9 mouse cellular contexts compared by ENCODE assay signal in the genomic region with DNA sequence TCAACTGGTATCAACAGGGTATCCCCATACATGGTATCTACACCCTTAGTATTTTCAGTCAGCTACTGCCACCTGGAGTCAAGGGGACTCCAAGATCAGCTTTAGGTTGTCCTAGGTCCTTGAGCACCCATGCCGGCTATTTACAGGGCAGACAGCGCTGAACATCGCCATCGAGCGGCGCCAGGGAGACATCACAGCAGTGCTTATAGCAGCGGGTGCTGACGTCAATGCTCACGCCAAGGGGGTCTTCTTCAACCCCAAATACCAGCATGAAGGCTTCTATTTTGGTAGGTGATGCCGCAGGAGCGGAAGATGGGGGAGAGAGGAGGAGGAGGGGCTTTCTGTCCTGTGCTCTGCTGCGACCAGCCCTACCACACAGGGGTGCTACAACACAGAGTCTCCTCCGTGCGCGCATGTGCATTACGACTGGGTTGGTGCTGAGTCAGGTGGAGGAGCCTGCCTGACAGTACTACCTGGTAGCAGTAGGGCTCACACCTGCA. TPM values are rescaled to one million over a fixed set of nuclear protein-coding genes. Genes with fewer than 3 reads are reported as not detected.
DNase-seq lines count a peak whose midpoint lies in the region; ATAC-seq and TF ChIP-seq lines count a peak whose summit lies in the region.
"Had no signal": no experiment of that assay in that cellular context is flagged by ENCODE, and none has a peak within 500 bp of the region (broad histone marks: within the 10 kb centered on the region; RNA-seq: fewer than 3 reads in every experiment).

No protein-coding gene starts in this region.

- H3K27me3 ChIP-seq in forebrain, embryonic 13.5 days, result no peaks in the 10 kb centered on the region
- no peaks in the 10 kb centered on the region for H3K27me3 ChIP-seq in liver, embryonic 16.5 days (ENCODE audit: control insufficient read depth, insufficient read depth, low read depth, low read length)

- H3K9ac ChIP-seq in forebrain, embryonic 13.5 days, result peak overlapping the region; percentile 40; the same call in 1 of the 2 replicates
- H3K9ac ChIP-seq in liver, embryonic 16.5 days (ENCODE audit: low read depth, low read length), result no peak overlapping the region

- peak; percentile 56; the same call in 1 of the 2 replicates for TF ChIP-seq CTCF in olfactory bulb, adult 2 months (IDR thresholded peaks at IDR 0.05; ENCODE audit: insufficient read depth, low read depth, low read length)

- no peaks in the 10 kb centered on the region for H3K36me3 ChIP-seq in forebrain, embryonic 13.5 days (ENCODE audit: poor library complexity, severe bottlenecking)
- H3K36me3 ChIP-seq in liver, embryonic 16.5 days (ENCODE audit: control insufficient read depth, insufficient read depth), result no peaks in the 10 kb centered on the region

- H3K9me3 ChIP-seq in forebrain, embryonic 13.5 days (replicated peaks), result no peaks in the 10 kb centered on the region
- H3K9me3 ChIP-seq in liver, embryonic 16.5 days (replicated peaks; ENCODE audit: control insufficient read depth, low read length), result no peaks in the 10 kb centered on the region

- intact Hi-C loops in heart, postnatal 36 days (cut with DNase I), result loop anchor here (1.0 to 2.0 kb wide), 3 partner anchors 45 to 149 kb away; partner anchors contain the start of gene Haspin

- peak overlapping the region; percentile 38 for H3K4me3 ChIP-seq in forebrain, embryonic 13.5 days
- H3K4me3 ChIP-seq in liver, embryonic 16.5 days (ENCODE audit: low read depth, low read length), result peak overlapping the region; percentile 27; the same call in 1 of the 2 replicates
- peak overlapping the region; percentile 52 for H3K4me3 ChIP-seq in olfactory bulb, adult 2 months (ENCODE audit: insufficient read depth, low read depth, low read length)

- no peak overlapping the region for H3K27ac ChIP-seq in forebrain, embryonic 13.5 days
- H3K27ac ChIP-seq in liver, embryonic 16.5 days (ENCODE audit: low read length), result no peak overlapping the region
- peak overlapping the region; percentile 63; the same call in 1 of the 2 replicates for H3K27ac ChIP-seq in olfactory bulb, adult 2 months (ENCODE audit: insufficient read depth, low read depth, low read length)

- 3% methylated on average over 16 of the region's 16 CpGs for WGBS in forebrain, embryonic 13.5 days
- WGBS in liver, embryonic 16.5 days (ENCODE audit: insufficient replicate concordance), result 3% methylated on average over 16 of the region's 16 CpGs
- under 1% methylated on average over 16 of the region's 16 CpGs for WGBS in olfactory bulb, adult 2 months

- TF ChIP-seq POLR2A in olfactory bulb, adult 2 months (IDR thresholded peaks at IDR 0.05; ENCODE audit: insufficient read depth, low read depth, low read length), result no peak

- peak; percentile 15 to 34 for DNase-seq in CD8-positive naive resting alpha-beta T cell, adult 2 months (ENCODE audit: low read depth in 2 of 2, low spot score in 2 of 2)
- DNase-seq in heart, postnatal 36 days, result peak; percentile 24 to 40
- DNase-seq in layer of hippocampus, adult 18-20 months (ENCODE audit: low spot score in 2 of 2), result peak; percentile 62 to 83
- DNase-seq in thymus, postnatal 25 days, result peak; percentile 26

- peak overlapping the region; percentile 59 for H3K4me2 ChIP-seq in forebrain, embryonic 13.5 days
- peak overlapping the region; percentile 43 for H3K4me2 ChIP-seq in liver, embryonic 16.5 days (ENCODE audit: low read depth, low read length)

- peaks cover 6% of the 10 kb centered on the region; the same call in 1 of the 2 replicates for H3K4me1 ChIP-seq in forebrain, embryonic 13.5 days
- no peaks in the 10 kb centered on the region for H3K4me1 ChIP-seq in liver, embryonic 16.5 days (ENCODE audit: control insufficient read depth, low read depth, low read length)
- peaks cover 15% of the 10 kb centered on the region for H3K4me1 ChIP-seq in olfactory bulb, adult 2 months (ENCODE audit: control insufficient read depth, insufficient read depth, low read length)

- peak; percentile 78 for ATAC-seq in cerebellum, adult (ENCODE audit: insufficient number of reproducible peaks, low FRiP score, low TSS enrichment)
- ATAC-seq in forebrain, embryonic 13.5 days, result peak; percentile 88
- peak; percentile 59; the same call in 1 of the 2 replicates for ATAC-seq in liver, embryonic 16.5 days (ENCODE audit: low read depth)

RNA-seq across cellular contexts. Expression of gene Trpv3, which starts 14.4 kb away (rescaled TPM):
- 0.04 TPM in 2 replicates for polyA plus RNA-seq in forebrain, embryonic 13.5 days (2015; fragmentation: Nextera tagmentation; extraction: Ambion mirVana)
- under 1 TPM in 1 of 2 experiments, not detected in 1; 0.05 TPM for total RNA-seq in heart, postnatal 36 days (2021)
- under 1 TPM; 0.41 to 0.45 TPM for total RNA-seq in layer of hippocampus, adult 18-20 months (2021)
- 0.01 and 0.04 TPM in 2 replicates for polyA plus RNA-seq in liver, embryonic 16.5 days (2015; fragmentation: Nextera tagmentation; extraction: Ambion mirVana)
- polyA plus RNA-seq in olfactory bulb, adult 2 months (2012; ENCODE audit: insufficient read depth, insufficient read length, low replicate concordance, missing spikeins), result not detected in 2 replicates

RNA-seq across cellular contexts. Expression of gene Trpv1, which starts 47.5 kb away (rescaled TPM):
- not detected in 2 replicates for polyA plus RNA-seq in forebrain, embryonic 13.5 days (2015; fragmentation: Nextera tagmentation; extraction: Ambion mirVana)
- total RNA-seq in heart, postnatal 36 days (2021), result not detected
- total RNA-seq in layer of hippocampus, adult 18-20 months (2021), result under 1 TPM in 1 of 2 experiments, not detected in 1; 0.23 TPM
- polyA plus RNA-seq in liver, embryonic 16.5 days (2015; fragmentation: Nextera tagmentation; extraction: Ambion mirVana), result 0.48 and 0.65 TPM in 2 replicates
- polyA plus RNA-seq in olfactory bulb, adult 2 months (2012; ENCODE audit: insufficient read depth, insufficient read length, low replicate concordance, missing spikeins), result not detected in 2 replicates

RNA-seq across cellular contexts. Expression of gene Aspa, which starts 47.8 kb away (rescaled TPM):
- polyA plus RNA-seq in forebrain, embryonic 13.5 days (2015; fragmentation: Nextera tagmentation; extraction: Ambion mirVana), result not detected in 2 replicates
- total RNA-seq in heart, postnatal 36 days (2021), result 1 to 10 TPM; 1.2 to 1.3 TPM
- 10 to 100 TPM; 13.9 to 14.8 TPM for total RNA-seq in layer of hippocampus, adult 18-20 months (2021)
- 3.0 and 4.0 TPM in 2 replicates for polyA plus RNA-seq in liver, embryonic 16.5 days (2015; fragmentation: Nextera tagmentation; extraction: Ambion mirVana)
- not detected in 2 replicates for polyA plus RNA-seq in olfactory bulb, adult 2 months (2012; ENCODE audit: insufficient read depth, insufficient read length, low replicate concordance, missing spikeins)

RNA-seq across cellular contexts. Expression of gene Gm49340, which starts 48.0 kb away (rescaled TPM):
- polyA plus RNA-seq in forebrain, embryonic 13.5 days (2015; fragmentation: Nextera tagmentation; extraction: Ambion mirVana), result not detected in 2 replicates
- not detected for total RNA-seq in heart, postnatal 36 days (2021)
- not detected for total RNA-seq in layer of hippocampus, adult 18-20 months (2021)
- polyA plus RNA-seq in liver, embryonic 16.5 days (2015; fragmentation: Nextera tagmentation; extraction: Ambion mirVana), result not detected in 2 replicates
- polyA plus RNA-seq in olfactory bulb, adult 2 months (2012; ENCODE audit: insufficient read depth, insufficient read length, low replicate concordance, missing spikeins), result not detected in 2 replicates
- total RNA-seq: adrenal gland, postnatal 4 days had no signal

RNA-seq across cellular contexts. Expression of gene Spata22, which starts 48.0 kb away (rescaled TPM):
- not detected in 2 replicates for polyA plus RNA-seq in forebrain, embryonic 13.5 days (2015; fragmentation: Nextera tagmentation; extraction: Ambion mirVana)
- total RNA-seq in heart, postnatal 36 days (2021), result not detected
- not detected for total RNA-seq in layer of hippocampus, adult 18-20 months (2021)
- 3.2 and 3.3 TPM in 2 replicates for polyA plus RNA-seq in liver, embryonic 16.5 days (2015; fragmentation: Nextera tagmentation; extraction: Ambion mirVana)
- not detected in 2 replicates for polyA plus RNA-seq in olfactory bulb, adult 2 months (2012; ENCODE audit: insufficient read depth, insufficient read length, low replicate concordance, missing spikeins)
